Mouse (Mus musculus) neutrophil, adult 59 days (primary cell): ENCODE measurements around the gene Olfr713. TPM values are rescaled to one million over a fixed set of nuclear protein-coding genes. Genes with fewer than 3 reads are reported as not detected.

ENCODE experiments used
- total RNA-seq, 2 experiments: library from RNA; stranded (reverse); gene quantifications; 1 replicate in 1 of 2; 2 replicates in 1 of 2; pipeline ENCODE4 v1.2.4; 2023

The Olfr713 gene
- not detected for total RNA-seq

DNA sequence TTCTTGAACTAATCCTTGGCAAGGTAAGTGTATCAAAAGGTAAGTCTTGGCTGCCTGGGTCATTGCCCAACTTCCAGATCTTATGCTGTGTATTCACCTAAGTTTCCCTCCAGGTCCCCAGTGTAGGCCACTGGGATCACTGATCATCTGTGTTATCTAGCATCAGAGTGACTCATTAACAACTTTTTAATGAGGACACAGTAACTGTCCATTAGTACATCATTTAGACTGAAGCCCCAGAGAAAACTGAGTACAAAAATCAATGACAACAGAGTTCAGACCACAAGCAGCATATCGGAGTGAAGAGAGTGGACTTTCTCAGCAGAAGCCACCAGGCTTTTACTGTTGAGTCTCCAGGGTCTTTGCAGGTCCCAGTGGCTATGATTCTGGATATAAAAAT lies at the start of gene Olfr713:
TSS of gene Olfr713 (plus strand) at position 301 of the 400 bp plus-strand sequence.

DNA sequence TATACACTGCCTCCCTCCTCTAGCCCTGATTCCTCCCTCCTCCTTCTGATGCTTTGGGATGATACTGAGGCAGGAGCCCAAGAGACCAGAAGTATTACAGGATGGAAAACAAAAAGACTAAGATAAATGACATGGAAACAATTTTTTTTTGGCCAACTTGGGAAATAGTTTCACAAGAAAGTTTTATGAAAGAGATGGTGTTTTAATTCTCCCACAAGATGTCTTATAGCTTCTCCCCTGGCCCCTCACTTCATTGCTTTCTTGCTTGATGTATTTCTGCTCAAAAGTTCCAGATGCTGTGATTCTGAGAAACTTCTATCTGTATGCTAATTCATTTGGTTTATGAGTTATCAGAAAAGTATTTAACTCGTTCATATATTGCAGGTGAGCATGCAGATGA lies 25.0 kb upstream of the Olfr713 start, which contains the start of gene Olfr2:
TSS of gene Olfr2 (minus strand) at position 101 of the 400 bp plus-strand sequence.

DNA sequence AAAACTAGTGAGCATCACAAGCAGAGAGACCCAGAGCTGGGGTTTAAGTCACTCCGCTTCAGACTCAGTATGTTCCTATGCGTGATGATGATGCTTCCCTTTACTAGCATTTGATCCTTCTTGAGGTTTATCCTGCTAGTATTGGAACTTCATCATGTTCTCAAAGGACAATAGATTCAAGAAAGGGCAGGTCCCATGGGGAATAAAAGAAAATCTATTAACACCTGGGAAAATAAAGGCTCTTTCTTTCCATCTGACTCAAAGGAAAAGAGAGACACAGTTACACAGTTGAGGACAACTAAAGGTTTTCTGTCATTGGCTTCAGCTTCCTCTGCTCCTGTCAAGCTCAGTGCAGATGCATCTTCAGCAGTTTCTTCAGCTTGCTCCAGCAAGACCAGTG lies 39.7 kb downstream of the Olfr713 start, which contains the start of gene Olfr714:
TSS of gene Olfr714 (plus strand) at position 301 of the 400 bp plus-strand sequence.

Other genes with a start within 250 kb of the Olfr713 start
- not detected for gene Olfr699, start 238.0 kb upstream of the Olfr713 start, total RNA-seq
- gene Olfr700, start 222.3 kb upstream of the Olfr713 start, total RNA-seq: not detected
- not detected for gene Olfr701, start 217.0 kb upstream of the Olfr713 start, total RNA-seq
- not detected for gene Olfr702, start 197.3 kb upstream of the Olfr713 start, total RNA-seq
- not detected for gene Olfr703, start 187.8 kb upstream of the Olfr713 start, total RNA-seq
- gene Olfr704, start 168.0 kb upstream of the Olfr713 start, total RNA-seq: not detected
- not detected for gene Olfr705, start 154.3 kb upstream of the Olfr713 start, total RNA-seq
- gene Olfr706, start 143.0 kb upstream of the Olfr713 start, total RNA-seq: not detected
- not detected for gene Olfr707, start 129.9 kb upstream of the Olfr713 start, total RNA-seq
- gene Olfr1532-ps1, start 123.2 kb upstream of the Olfr713 start, total RNA-seq: not detected
- gene Olfr709-ps1, start 99.0 kb upstream of the Olfr713 start, total RNA-seq: under 1 TPM; 0.07 to 0.22 TPM
- not detected for gene Olfr710, start 82.9 kb upstream of the Olfr713 start, total RNA-seq
- not detected for gene Olfr6, start 67.2 kb upstream of the Olfr713 start, total RNA-seq
- not detected for gene Olfr711, start 55.7 kb upstream of the Olfr713 start, total RNA-seq
- not detected for gene Olfr2, start 25.1 kb upstream of the Olfr713 start, total RNA-seq
- gene Olfr714, start 39.8 kb downstream of the Olfr713 start, total RNA-seq: not detected
- gene Olfr17, start 62.0 kb downstream of the Olfr713 start, total RNA-seq: not detected
- not detected for gene Olfr715b, start 79.2 kb downstream of the Olfr713 start, total RNA-seq
- not detected for gene Olfr715, start 99.9 kb downstream of the Olfr713 start, total RNA-seq
- not detected for gene Olfr716, start 107.2 kb downstream of the Olfr713 start, total RNA-seq
- gene Nlrp14, start 135.8 kb downstream of the Olfr713 start, total RNA-seq: not detected
- not detected for gene Rbmxl2, start 178.3 kb downstream of the Olfr713 start, total RNA-seq